Mouse (Mus musculus) megakaryocyte, embryonic 14.5 days (primary cell): ENCODE data around the gene Hps6.

Source experiments
- FLI1 ChIP-seq: IDR thresholded peaks from 2 replicates; pipeline ENCODE4 v1.6.1; 2012; ENCODE audit warnings: low read length, inconsistent platforms, mixed read lengths
- GATA1 ChIP-seq: IDR thresholded peaks from 3 replicates; pipeline ENCODE4 v1.6.1; 2012; ENCODE audit warnings: mixed read lengths, low read length, inconsistent platforms, borderline replicate concordance

GRCm38 (mm10) chr19:46026567-46026966, 23.3 kb downstream of the Hps6 start:
- TF ChIP-seq GATA1 (no peak), FLI1 (no peak)
